Mouse (Mus musculus): ENCODE measurements around the gene Bbc3.
A peak's percentile ranks its signal among the peaks of the same experiment; 100 is the strongest.

Gene Bbc3

DNA sequence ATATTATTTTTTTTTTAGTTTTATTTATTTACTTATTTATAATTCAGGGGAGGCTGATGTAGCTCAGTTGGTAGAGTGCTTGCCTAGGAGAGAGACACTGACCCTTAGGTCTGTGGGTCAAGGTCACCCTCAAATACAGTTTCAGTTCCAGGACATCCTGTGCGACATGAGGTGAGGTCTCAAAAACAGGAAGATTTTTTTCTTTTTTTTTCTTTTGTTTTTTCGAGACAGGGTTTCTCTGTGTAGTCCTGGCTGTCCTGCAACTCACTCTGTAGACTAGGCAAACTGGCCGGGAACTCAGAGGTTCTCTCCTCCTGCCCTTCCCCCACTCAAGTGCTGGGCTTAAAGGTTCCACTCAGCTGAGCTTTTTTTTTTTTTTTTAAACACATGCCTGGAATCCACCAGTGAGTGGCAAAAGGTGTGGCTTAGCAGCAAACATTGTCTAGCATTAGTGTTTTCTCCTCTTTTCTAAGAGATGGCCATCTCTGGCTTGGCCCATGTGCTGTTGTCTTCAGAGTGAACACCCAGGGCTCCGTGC is 7.1 kb downstream of the Bbc3 start:
- no peak for DNase-seq (ENCODE audit: low spot score)

DNA sequence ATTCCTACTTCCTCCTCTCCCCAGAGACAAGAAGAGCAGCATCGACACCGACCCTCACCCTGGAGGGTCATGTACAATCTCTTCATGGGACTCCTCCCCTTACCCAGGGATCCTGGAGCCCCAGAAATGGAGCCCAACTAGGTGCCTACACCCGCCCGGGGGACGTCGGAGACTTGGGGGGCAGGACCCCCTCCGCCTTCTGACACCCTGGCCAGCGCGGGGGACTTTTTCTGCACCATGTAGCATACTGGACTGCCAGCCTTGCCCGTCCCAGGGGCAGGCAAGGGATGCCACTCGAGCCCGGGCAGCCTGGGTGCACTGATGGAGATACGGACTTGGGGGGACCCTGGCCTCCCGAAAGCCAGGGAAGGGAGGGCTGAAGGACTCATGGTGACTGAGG is 8.9 kb downstream of the Bbc3 start:
- DNase-seq (ENCODE audit: low spot score), result no peak

DNA sequence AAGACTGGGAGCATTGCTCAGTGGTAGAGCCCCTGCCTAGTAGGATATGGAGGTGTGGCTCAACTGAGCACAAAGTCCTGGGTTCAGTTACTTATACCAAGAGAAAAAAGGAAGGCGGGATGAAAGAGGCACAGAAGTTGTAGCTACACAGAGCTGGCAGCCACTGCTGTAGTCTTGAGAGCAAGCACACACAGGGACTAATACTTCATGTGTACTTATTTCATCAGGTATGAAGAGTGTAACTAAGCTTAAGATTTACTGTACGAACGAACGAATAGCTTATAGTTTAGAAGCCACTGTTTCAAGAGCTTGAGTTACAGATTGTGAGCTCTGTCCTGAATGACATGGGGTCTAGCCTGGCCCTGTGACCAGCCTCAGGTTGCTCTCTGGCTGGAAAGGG is 11.0 kb downstream of the Bbc3 start:
- no peak for DNase-seq (ENCODE audit: low spot score)

DNA sequence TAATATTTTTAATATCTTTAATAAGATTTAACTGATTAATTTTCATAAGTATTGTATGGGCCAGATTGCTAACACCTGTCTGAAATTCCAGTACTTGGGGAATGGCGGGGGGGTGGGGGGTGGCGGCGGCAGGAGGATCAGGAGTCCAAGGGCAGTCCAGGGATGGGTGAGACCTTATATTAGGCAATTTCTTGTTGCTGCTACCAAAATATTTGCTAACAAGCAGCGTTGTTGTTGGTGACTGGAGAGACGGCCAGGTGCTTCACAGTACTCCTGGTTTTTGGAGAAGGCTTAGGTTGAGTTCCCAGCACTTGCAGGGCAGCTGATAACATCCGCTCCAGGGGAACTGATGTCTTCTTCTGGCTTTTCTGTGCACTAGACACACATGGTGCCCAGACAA is 12.3 kb downstream of the Bbc3 start:
- DNase-seq (ENCODE audit: low spot score), result no peak

DNA sequence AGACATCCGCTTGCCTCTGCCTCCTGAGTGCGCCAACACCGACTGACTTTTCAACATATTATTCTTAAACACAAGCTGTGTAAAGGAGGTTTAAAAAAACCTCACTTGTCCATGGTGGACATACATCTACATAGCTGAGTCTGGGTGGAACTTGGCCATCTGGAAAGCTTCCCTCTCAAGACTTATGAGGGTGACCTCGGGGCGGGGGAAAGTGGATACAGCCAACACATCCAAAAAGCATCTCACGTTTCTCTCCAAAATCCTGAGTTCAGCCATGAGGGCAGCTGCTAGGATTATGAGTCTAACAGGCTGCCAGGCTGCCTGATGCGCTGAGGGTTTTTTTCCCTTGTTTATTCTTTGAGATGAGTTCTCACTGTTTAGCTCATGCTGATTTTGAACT is 16.5 kb downstream of the Bbc3 start:
- DNase-seq (ENCODE audit: low spot score), result no peak

DNA sequence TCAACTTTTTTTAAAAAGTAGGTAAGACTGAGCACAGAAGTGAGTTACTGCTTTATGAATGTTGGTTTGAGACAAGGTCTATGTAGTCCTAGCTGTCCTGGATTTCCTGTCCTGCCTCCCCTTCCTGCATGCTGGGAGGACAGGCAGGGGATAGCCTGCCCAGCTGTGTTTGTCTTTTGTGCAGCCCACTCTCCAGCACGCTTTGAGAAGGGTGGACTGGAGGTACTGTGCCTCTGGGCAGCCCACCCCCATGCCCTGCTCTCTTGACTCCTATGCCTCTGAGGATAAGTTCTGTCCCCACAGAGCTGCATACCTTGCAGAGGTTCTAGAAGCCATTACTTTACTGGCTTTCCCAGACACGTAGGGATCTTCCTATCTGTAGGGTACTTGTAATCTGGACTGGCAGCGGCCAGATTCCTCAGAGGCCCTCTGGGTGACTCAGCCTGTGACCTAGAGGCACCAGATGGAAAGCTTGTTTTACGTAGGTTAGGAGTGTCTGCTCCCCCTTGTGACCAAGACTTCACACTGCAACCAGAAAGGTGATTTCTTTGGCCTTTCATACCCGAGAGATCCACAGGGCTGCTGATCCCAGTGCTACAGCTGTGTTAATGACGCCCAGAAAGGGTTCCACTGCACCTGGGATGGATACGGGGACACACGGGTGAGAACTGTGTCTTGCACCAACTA is 17.9 kb downstream of the Bbc3 start:
- DNase-seq (ENCODE audit: low spot score), result peak; percentile 90

DNA sequence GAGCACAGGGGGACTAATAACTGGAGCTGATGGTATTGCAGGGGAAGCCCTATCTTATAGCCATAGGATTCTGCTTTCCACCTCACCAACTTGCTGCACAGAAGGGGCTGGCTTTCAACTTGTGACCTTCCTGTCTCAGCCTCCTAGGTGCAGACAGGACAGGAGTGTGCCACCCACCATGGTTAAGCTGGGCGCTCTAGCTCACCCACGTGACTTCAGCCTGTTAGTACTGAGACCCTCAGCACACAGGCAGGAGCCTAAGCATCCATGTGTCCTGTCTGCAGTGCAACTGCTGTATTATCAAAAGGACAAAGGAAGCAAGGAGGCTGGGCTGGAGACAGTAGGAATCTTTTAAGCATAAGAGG is 18.4 kb downstream of the Bbc3 start:
- no peak for DNase-seq (ENCODE audit: low spot score)

DNA sequence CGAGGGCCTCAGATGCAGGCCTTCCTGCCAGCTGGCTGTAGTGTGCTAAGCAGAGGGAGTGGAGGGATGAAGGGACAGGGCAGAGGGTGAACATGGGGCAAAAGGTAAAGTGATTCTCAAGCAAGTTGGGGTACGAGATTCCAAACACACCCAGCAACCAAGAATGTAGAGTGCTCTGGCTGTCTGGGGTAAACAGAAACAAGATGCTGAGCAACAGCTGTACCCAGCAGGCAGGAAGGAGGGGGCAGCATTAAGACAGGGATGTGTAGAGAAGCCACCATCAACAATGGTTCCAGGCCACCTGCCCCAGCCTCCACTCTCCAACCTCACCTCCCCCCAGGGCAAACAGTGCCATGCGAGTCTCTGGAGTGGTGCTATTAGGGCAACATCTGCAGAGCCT is 21.0 kb downstream of the Bbc3 start:
- DNase-seq (ENCODE audit: low spot score), result no peak

DNA sequence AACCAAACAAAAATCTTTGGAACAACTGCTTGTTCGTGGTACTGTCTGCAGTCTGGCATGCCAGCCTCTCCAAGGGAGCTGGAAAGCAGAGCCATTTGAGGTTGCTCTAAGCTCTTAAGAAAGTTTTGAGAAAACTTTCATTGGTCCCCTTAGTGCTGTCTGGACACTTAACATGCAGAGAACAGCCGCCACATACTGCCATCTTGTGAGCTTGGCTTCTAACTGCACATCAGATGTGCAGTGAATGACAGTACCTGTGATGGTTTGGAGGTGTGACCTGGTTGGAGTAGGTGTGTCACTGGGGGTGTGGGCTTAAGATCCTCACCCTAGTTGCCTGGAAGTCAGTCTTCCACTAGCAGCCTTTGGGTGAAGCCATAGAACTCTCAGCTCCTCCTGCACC is 29.5 kb downstream of the Bbc3 start:
- DNase-seq (ENCODE audit: low spot score), result no peak

DNA sequence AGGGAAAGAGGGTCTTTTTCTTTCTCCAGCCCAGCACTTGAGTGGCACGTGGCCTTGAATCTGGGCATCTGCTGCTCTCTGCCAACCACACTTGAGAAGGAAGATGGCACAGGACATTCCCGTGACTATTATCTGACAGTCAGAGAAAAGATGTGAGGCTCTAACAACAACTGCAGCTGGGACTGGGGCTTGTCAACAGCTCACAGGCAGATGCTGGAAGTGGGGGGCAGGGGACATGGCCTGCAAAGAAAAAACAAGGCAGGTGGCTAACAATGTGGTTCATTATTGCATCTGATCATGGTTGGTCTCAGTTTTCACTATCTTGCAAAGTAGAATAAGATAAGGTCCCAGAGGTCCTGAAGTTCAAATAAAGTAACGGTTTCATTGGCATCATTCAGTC is 36.4 kb downstream of the Bbc3 start:
- no peak for DNase-seq (ENCODE audit: low spot score)

DNA sequence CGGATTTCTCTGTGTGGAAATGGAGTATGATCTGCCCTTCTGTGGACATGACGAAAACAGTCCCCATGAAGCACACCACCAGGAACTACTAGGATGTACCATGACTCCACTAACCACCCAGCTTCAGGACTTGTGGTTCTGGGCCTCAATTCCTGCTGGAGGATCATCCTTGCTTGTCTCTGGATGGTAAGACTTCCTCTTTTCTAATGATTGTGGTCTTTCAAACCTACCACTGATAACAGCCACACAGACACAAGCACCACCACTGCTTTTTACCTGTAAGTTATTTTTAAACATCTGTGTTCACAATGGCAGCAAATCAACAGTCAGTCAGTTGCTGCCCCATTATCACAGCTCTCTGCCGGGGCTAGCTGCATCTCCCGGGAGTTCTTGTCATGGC is 37.1 kb downstream of the Bbc3 start:
- no peak for DNase-seq (ENCODE audit: low spot score)

DNA sequence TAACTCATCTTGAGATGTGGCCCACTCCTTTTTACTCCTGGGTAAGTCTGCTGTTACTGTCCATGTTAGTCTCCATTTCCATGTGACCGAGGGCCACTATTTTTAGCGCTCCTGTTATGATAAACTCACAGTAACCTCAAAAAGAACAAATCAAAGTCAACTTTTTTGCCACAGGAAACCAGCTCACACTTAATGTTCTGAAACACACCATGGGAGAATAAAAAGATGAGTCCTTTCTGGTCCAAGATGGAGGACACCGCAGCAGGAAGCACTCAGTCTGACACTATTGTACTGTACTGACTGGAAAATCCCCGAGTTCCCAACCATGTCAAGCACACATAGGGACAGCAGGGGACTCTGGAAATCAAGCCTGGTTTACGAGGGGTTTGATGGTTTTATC is 41.8 kb downstream of the Bbc3 start:
- no peak for DNase-seq (ENCODE audit: low spot score)

DNA sequence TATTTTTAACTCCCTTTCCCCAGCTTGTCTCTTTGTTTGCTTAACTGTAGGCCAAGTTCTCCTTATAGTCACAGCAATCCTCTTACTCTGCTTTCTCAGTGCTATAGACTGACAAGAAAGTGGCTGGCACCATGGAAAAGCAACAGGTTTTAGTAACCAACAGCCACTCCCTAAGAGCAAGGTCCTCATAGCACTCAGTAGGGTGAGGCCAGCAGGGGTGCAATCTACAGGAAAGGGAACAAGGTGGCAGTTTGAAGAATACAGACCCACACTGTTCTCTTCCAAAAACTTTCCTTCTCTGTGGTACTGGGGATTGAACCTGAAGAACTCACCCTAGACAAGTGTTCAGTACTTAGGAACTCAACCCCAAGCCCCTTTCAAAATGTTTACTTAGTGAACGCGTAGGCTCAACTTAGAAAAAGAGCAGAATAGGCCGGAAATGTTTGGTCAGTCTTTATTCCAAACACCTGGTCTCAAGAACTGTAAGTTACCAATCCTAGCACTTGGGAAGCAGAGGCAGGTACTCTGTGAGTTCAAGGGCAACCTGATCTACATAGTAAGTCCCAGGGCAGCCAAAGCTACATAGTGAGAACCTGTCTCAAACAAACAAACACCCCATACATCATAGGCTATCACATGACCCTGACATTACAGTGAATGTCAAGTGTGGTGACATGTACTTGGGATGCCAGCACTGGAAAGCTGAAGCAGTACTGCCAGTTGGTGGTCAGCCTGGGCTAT is 47.8 kb downstream of the Bbc3 start:
- DNase-seq (ENCODE audit: low spot score), result no peak

DNA sequence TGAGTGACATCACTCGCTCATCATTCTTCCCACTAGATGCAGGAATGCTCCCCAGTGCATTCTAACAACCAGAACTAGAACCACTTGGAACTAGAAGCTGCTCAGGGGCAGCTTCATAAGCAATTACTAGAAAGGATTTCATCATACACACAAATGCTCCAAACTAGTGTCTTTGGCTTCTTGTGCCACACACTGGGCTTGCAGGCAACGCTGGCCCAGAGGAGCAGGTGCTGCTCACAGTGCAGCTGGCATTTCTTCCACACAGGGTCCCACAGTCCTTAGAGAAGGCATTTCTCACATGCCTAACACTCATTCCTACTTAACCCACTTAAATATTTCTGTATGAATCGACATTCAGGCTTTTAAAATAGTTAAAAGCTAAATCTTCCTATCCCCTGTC is 49.4 kb downstream of the Bbc3 start:
- no peak for DNase-seq (ENCODE audit: low spot score)

DNA sequence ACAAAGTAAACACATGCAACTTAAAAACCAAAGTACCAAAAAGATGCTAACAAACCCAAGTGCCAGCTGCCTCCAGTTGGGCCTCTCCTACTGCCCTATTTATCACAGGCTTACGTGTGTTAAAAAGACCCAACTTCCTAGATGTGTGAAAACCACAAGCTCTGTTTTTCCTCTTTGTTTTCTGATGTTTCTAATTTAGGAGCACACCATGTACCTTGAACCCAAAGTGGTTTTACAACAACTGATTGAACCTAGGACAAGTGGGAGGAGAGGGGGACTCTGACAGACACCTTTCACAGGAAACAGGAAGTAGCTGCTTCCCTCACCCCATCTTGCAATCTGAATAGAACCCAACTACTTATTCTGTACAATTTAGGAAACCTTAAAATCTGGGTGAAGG is 56.1 kb downstream of the Bbc3 start:
- DNase-seq (ENCODE audit: low spot score), result no peak

DNA sequence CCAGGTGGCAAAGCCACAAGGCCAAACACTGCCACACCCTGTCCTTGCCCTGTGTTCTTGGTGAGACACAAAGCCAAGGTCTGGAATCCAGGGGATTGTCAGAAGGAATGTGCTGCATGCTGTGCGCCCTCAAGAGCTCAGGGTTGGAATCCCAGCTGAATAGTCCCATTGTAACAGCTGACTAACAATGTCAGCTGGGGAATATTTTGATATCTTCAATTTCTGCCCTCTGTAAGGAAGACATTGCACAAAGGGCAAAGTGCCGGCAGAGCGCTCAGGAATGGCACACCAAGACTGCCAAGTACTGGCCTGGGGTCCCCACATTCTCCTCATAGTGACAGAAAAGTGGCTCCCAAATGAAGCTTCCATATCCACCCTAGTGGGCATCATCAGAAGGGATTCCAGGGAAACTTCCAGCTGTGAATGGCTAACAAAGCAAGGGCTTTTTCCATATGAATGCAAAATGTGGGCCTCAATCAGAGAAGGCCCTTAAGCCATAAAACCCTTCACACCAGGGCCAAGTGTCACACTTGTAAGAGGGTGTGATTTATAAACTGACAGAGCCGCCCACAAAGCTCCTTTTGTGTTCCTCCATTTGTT is 56.8 kb downstream of the Bbc3 start:
- peak; percentile 76 for DNase-seq (ENCODE audit: low spot score)

DNA sequence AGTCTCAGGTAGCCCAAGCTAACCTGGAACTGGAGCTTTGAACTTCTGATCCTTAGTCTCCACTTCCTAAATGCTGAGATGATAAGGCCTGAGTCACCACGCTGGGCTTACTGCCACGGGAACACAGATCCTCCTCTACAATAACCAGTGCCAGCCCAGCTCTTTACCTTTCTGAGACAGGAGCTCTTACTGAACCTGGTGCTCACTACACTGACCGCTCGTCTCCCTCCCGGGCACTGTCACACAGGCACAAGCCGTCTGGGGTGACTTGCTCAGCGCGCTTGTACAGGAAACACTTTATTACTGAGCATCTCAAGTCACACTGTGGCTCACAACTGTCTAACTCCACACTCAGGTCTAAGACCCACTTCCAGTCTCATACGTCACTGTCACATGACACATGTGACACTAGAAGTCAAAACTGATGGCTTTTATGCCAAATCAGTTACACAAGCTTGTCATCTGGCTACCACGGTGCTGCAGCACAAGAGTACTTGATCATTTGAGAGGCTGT is 58.0 kb downstream of the Bbc3 start:
- DNase-seq (ENCODE audit: low spot score), result no peak

DNA sequence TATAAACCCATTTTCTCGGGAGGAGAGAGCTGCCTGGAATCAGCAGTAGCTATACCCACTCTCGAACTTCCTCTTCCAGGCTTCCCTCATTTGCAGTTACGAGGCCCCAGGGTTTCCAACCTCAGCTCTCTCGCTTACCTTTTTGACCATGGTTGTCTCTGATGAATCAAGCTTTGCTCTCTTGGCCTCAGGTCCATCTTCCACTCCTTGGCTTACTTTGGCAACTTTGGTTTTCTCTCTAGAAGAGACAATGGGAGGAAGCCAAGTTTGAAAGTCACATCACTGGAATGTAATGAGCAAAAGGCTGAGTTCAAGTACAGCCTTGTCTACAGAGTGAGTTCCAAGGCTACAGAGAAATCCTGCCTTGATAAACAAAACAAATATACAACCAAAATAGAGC is 58.5 kb downstream of the Bbc3 start:
- no peak for DNase-seq (ENCODE audit: low spot score)

Data from embryo, embryonic 10 days (tissue).